Mouse (Mus musculus) lung, adult 2 months (tissue): ENCODE data around the gene Zc3hav1. TPM values are rescaled to one million over a fixed set of nuclear protein-coding genes. Genes with fewer than 3 reads are reported as not detected.

Source experiments
- DNase-seq: peaks from one replicate; pipeline ENCODE4 v3.0.0; 2022
- H3K4me1 ChIP-seq: fragments of 200-500 bp; 2 replicates; pipeline ENCODE4 v1.6.1; 2011; ENCODE audit warnings: low read length; ENCODE audit not compliant: control insufficient read depth, insufficient read depth
- H3K4me3 ChIP-seq: fragments of 200-500 bp; replicated peaks from 2 replicates; pipeline ENCODE3; 2011; ENCODE audit warnings: low read depth, mild to moderate bottlenecking, control low read depth, low read length; ENCODE audit errors: extremely low read depth
- CTCF ChIP-seq: fragments of 200-500 bp; IDR thresholded peaks from 2 replicates; pipeline ENCODE4 v1.5.1; 2011; ENCODE audit warnings: mild to moderate bottlenecking, low read length, control low read depth; ENCODE audit not compliant: insufficient read depth
- POLR2A ChIP-seq: fragments of 200-500 bp; IDR thresholded peaks from 2 replicates; pipeline ENCODE4 v1.6.1; 2011; ENCODE audit warnings: low read depth, mild to moderate bottlenecking, control low read depth, low read length, borderline replicate concordance; ENCODE audit errors: extremely low read depth
- WGBS: fragments of 180-500 bp; shearing (Covaris S2); methylation state at CpG from one replicate; pipeline ENCODE4 v1.1.7; 2018; 5-methylcytosine and 5-hydroxymethylcytosine counted together
- polyA plus RNA-seq: library from polyadenylated mRNA; depleted of rRNA; stranded (reverse); fragments of >200 nt; gene quantifications from 2 replicates; pipeline ENCODE4 v1.2.3, GENCODE M21; 2012; rRNA removed

Zc3hav1 gene
- polyA plus RNA-seq, 1 experiment, result 24.6 TPM

DNA sequence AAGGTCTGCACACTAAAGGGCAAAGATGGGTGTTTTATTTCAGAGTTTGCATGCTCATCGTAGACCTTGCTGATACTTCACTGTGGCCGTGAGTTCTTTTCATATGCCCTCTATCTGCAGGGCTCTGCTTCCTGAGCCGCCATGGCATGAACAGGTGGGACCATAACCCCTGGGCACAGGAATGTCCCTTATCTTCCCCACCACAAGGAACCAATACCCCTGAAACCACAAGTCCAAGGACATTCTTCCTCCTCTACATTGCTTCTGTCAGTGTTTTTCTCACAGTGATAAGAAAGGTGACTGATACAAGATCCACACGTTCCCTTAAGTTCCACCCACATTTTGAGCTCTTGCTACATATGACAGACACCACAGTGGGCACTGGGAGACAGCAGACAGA lies 97.6 kb downstream of the Zc3hav1 start:
- no peak for DNase-seq
- H3K4me1 ChIP-seq, result peaks cover 6% of the 10 kb centered on the region; the same call in 1 of the 2 replicates
- TF ChIP-seq CTCF (no peak), POLR2A (no peak)
- WGBS, result 93% methylated on average over 4 of the region's 4 CpGs
- no peak overlapping the region for H3K4me3 ChIP-seq

DNA sequence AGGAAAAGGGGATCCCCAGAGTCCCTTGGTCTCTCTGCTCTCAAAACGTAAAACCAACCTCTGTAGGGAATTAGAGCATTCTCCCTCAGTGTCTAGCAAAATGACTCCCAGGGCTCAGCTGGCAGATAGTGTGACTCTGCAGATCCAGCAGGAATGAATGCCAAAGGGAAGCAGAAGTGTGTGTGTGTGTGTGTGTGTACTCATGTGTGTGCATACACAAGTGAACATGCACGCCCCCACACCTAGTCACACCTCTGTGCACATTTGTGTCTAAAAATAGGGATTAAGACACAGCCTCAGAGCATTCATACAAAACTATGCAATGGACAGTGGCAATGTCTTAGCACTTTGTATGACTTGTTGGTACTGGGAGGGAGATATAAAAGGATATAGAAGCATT lies 98.6 kb downstream of the Zc3hav1 start:
- TF ChIP-seq POLR2A (no peak), CTCF (no peak)
- peaks cover 6% of the 10 kb centered on the region; the same call in 1 of the 2 replicates for H3K4me1 ChIP-seq
- no peak for DNase-seq
- no peak overlapping the region for H3K4me3 ChIP-seq
- 73% methylated on average over 2 of the region's 2 CpGs for WGBS

Other genes with a start within 250 kb of the Zc3hav1 start
- 2.6 and 3.0 TPM in 2 replicates for gene Tmem213, start 245.3 kb downstream of the Zc3hav1 start, polyA plus RNA-seq
- 6.2 and 12.1 TPM in 2 replicates for gene Atp6v0a4, start 230.0 kb downstream of the Zc3hav1 start, polyA plus RNA-seq
- 6.0 and 7.1 TPM in 2 replicates for gene D630045J12Rik, start 100.6 kb downstream of the Zc3hav1 start, polyA plus RNA-seq
- 3.2 and 4.4 TPM in 2 replicates for gene Zc3hav1l, start 55.3 kb downstream of the Zc3hav1 start, polyA plus RNA-seq
- 1.3 and 1.9 TPM in 2 replicates for gene Ttc26, start 26.9 kb upstream of the Zc3hav1 start, polyA plus RNA-seq
- gene Ubn2, start 79.3 kb upstream of the Zc3hav1 start, polyA plus RNA-seq, result 6.1 and 7.8 TPM in 2 replicates
- 147 and 171 TPM in 2 replicates for gene Fmc1, start 178.9 kb upstream of the Zc3hav1 start, polyA plus RNA-seq
- gene Luc7l2, start 196.7 kb upstream of the Zc3hav1 start, polyA plus RNA-seq, result 33.6 and 39.0 TPM in 2 replicates